Mouse (Mus musculus): ENCODE measurements around the gene Lrrc40. TPM values are rescaled to one million over a fixed set of nuclear protein-coding genes. Genes with fewer than 3 reads are reported as not detected.

The Lrrc40 gene
- polyA plus RNA-seq, 1 experiment, result 13.8 TPM

DNA sequence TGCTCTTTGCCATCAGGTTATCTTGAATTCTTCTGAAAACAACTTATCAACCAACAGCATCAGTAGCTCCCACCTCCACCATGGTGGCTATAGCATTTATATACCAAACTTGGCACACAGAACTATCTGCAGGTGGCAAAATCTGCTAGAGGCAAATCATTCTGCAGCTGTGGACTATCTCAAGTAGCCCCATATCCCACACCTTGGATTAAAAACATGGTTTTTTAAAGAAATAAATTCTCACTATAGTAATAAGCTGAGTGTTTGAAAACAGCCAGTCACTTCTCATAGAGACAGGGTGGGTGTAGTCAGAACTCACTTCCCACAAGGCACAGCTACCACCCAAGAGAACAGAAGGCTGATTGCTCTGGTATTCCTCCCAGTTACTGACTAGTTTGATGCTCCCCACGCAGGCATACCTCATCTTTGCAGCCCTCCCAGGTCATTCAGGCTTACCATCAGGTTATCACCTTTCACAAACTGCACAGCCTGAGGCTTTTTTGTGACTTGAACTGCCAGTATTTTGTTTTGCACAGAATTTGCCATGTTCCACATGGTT is 26.6 kb upstream of the Lrrc40 start:
- H3ac ChIP-seq (ENCODE audit: control insufficient read depth, insufficient read length, low read depth), result no peak overlapping the region
- H3K79me3 ChIP-seq (ENCODE audit: low read depth), result no peaks in the 10 kb centered on the region
- H3K36me3 ChIP-seq (ENCODE audit: control insufficient read depth, insufficient read depth), result peaks cover 75% of the 10 kb centered on the region
- no peaks in the 10 kb centered on the region for H3K79me2 ChIP-seq (ENCODE audit: control insufficient read depth, insufficient read depth)
- no peaks in the 10 kb centered on the region for H3K27me3 ChIP-seq (ENCODE audit: control insufficient read depth, insufficient read depth, insufficient read length)
- no peak overlapping the region for H3K4me3 ChIP-seq (ENCODE audit: insufficient read depth, poor library complexity, severe bottlenecking)
- no peak for TF ChIP-seq MAX (IDR thresholded peaks at IDR 0.05)
- no peak for TF ChIP-seq FOSL1 (IDR thresholded peaks at IDR 0.05; ENCODE audit: insufficient read depth, low read length, poor library complexity, severe bottlenecking)
- TF ChIP-seq USF1 (IDR thresholded peaks at IDR 0.05; ENCODE audit: low read depth), result no peak
- no peak for TF ChIP-seq CEBPB (IDR thresholded peaks at IDR 0.05; ENCODE audit: low read depth)
- no peak for TF ChIP-seq MYOG (IDR thresholded peaks at IDR 0.05; ENCODE audit: control insufficient read depth, extremely low read depth, insufficient read length)
- TF ChIP-seq MYOD1 (IDR thresholded peaks at IDR 0.05; ENCODE audit: control insufficient read depth, insufficient read length, low read depth), result no peak
- TF ChIP-seq CTCF (IDR thresholded peaks at IDR 0.05; ENCODE audit: control insufficient read depth, insufficient read depth, insufficient read length), result no peak

DNA sequence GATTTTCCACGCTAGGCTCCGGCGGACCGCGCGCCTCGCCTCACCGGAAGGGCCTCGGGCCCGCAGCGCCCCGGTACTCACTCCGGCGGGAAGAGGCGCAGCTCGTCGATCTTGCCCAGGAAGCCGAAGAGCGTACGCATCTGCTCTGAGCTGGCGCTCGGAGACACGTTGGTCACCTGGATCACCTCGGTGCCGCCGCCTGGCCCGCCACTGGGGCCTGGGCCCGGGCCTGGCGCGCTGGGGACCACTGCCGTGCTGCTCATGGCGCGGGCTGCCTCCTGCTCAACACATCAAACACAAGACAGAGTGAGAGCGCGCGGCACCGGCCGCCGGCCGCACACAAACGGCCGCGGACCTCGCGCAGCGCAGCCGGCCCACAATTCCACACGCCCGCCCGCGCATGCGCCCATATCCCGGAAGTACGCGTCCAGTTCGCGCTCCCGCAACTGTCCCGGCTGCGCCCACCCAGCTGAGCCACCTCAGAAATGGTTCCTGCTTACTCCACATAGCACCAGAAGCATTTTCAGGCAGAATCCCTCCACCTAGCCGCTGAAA is 5.0 kb upstream of the Lrrc40 start:
- Histone ChIP-seq H3K27me3 (ENCODE audit: control insufficient read depth, insufficient read depth, insufficient read length) (no peaks in the 10 kb centered on the region), H3ac (ENCODE audit: control insufficient read depth, insufficient read length, low read depth) (peak overlapping the region; percentile 99), H3K36me3 (ENCODE audit: control insufficient read depth, insufficient read depth) (peaks cover 42% of the 10 kb centered on the region), H3K79me2 (ENCODE audit: control insufficient read depth, insufficient read depth) (peaks cover 100% of the 10 kb centered on the region), H3K79me3 (ENCODE audit: low read depth) (peaks cover 94% of the 10 kb centered on the region), H3K4me3 (ENCODE audit: insufficient read depth, poor library complexity, severe bottlenecking) (peak overlapping the region; percentile 71)
- no peak for TF ChIP-seq USF1 (IDR thresholded peaks at IDR 0.05; ENCODE audit: low read depth)

DNA sequence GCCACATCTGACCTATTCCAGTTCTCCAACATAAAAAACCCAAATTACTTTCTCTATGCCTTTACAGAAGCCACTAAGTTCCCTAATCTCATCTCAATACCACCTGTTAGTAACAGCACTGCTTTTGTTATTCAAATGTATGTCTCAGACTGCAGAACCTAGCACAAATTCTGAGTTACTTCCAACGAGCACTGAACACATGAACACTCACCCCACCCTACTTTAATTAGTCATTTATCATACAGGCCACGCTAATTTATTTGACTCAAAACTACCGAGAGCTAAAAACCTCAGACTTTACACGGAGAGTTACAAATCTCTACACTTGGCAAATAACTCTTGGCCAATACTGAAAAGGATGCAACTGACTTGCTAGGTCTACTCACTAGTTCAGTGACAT is 4.4 kb upstream of the Lrrc40 start:
- peak overlapping the region; percentile 71 for H3K4me3 ChIP-seq (ENCODE audit: insufficient read depth, poor library complexity, severe bottlenecking)
- H3K79me3 ChIP-seq (ENCODE audit: low read depth), result peaks cover 93% of the 10 kb centered on the region
- H3ac ChIP-seq (ENCODE audit: control insufficient read depth, insufficient read length, low read depth), result peak overlapping the region; percentile 24
- H3K27me3 ChIP-seq (ENCODE audit: control insufficient read depth, insufficient read depth, insufficient read length), result no peaks in the 10 kb centered on the region
- H3K79me2 ChIP-seq (ENCODE audit: control insufficient read depth, insufficient read depth), result peaks cover 100% of the 10 kb centered on the region
- TF ChIP-seq MYOG (IDR thresholded peaks at IDR 0.05; ENCODE audit: control insufficient read depth, extremely low read depth, insufficient read length), result no peak
- TF ChIP-seq MAX (IDR thresholded peaks at IDR 0.05), result no peak
- peaks cover 35% of the 10 kb centered on the region for H3K36me3 ChIP-seq (ENCODE audit: control insufficient read depth, insufficient read depth)

DNA sequence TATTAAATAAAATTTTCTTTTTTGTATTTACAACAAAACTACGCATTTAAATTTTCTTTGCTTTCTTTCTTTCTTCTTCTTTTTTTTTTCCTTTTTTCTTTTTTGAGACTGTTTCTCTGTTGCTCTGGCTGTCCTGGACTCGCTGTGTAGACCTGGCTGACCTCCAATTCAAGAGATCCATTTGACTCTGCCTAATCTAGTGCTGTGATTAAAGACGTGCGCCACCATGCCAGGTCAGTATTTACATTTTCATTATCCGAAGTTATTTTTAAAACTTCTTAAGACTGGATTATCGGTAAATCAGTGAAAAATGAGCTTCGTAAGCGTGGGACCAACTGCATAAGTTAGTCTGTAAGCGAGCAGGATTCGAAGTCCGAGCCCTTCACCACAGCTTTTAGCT is 596 bp upstream of the Lrrc40 start:
- TF ChIP-seq CTCF (IDR thresholded peaks at IDR 0.05; ENCODE audit: control insufficient read depth, insufficient read depth, insufficient read length), result no peak
- TF ChIP-seq MAX (IDR thresholded peaks at IDR 0.05), result no peak
- no peak for TF ChIP-seq USF1 (IDR thresholded peaks at IDR 0.05; ENCODE audit: low read depth)
- TF ChIP-seq MYOD1 (IDR thresholded peaks at IDR 0.05; ENCODE audit: control insufficient read depth, insufficient read length, low read depth), result no peak
- TF ChIP-seq CEBPB (IDR thresholded peaks at IDR 0.05; ENCODE audit: low read depth), result no peak
- no peak for TF ChIP-seq MYOG (IDR thresholded peaks at IDR 0.05; ENCODE audit: control insufficient read depth, extremely low read depth, insufficient read length)
- no peak for TF ChIP-seq FOSL1 (IDR thresholded peaks at IDR 0.05; ENCODE audit: insufficient read depth, low read length, poor library complexity, severe bottlenecking)
- H3K36me3 ChIP-seq (ENCODE audit: control insufficient read depth, insufficient read depth), result peaks cover 10% of the 10 kb centered on the region
- peak overlapping the region; percentile 86 for H3K4me3 ChIP-seq (ENCODE audit: insufficient read depth, poor library complexity, severe bottlenecking)
- peaks cover 100% of the 10 kb centered on the region for H3K79me2 ChIP-seq (ENCODE audit: control insufficient read depth, insufficient read depth)
- peaks cover 92% of the 10 kb centered on the region for H3K79me3 ChIP-seq (ENCODE audit: low read depth)
- peak overlapping the region; percentile 88 for H3ac ChIP-seq (ENCODE audit: control insufficient read depth, insufficient read length, low read depth)
- H3K27me3 ChIP-seq (ENCODE audit: control insufficient read depth, insufficient read depth, insufficient read length), result no peaks in the 10 kb centered on the region

- Histone ChIP-seq H3K36me3 (ENCODE audit: control insufficient read depth, insufficient read depth) (peaks cover 10% of the 10 kb centered on the region), H3K4me3 (ENCODE audit: insufficient read depth, poor library complexity, severe bottlenecking) (no peak overlapping the region), H3ac (ENCODE audit: control insufficient read depth, insufficient read length, low read depth) (no peak overlapping the region), H3K79me2 (ENCODE audit: control insufficient read depth, insufficient read depth) (peaks cover 97% of the 10 kb centered on the region), H3K27me3 (ENCODE audit: control insufficient read depth, insufficient read depth, insufficient read length) (no peaks in the 10 kb centered on the region), H3K79me3 (ENCODE audit: low read depth) (peaks cover 79% of the 10 kb centered on the region)
- TF ChIP-seq MYOD1 (IDR thresholded peaks at IDR 0.05; ENCODE audit: control insufficient read depth, insufficient read length, low read depth) (no peak), MYOG (IDR thresholded peaks at IDR 0.05; ENCODE audit: control insufficient read depth, extremely low read depth, insufficient read length) (no peak), FOSL1 (IDR thresholded peaks at IDR 0.05; ENCODE audit: insufficient read depth, low read length, poor library complexity, severe bottlenecking) (no peak), USF1 (IDR thresholded peaks at IDR 0.05; ENCODE audit: low read depth) (no peak), CEBPB (IDR thresholded peaks at IDR 0.05; ENCODE audit: low read depth) (no peak), CTCF (IDR thresholded peaks at IDR 0.05; ENCODE audit: control insufficient read depth, insufficient read depth, insufficient read length) (no peak), MAX (IDR thresholded peaks at IDR 0.05) (no peak)
Observed at GRCm38 (mm10) chr3:158038106-158038505, 1.6 kb downstream of the Lrrc40 start.

DNA sequence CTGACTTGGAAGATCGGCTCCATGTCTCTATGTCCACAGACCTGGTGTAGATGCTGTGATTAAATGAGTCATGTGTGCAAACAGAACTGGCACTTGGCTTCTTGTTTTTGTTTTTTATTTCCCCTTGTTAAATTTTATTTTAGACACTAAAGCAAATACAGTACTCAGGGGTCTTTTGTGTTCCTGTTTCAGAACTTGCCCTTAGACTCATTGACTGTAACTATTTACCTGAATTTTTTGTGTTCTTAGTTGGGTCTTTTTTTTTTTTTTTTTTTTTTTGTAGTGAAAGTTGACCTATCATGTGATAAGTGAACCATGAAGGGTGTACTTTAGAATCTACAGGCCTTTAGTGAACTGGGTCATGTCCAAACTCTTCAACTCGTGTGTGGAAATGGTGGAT is 4.3 kb downstream of the Lrrc40 start:
- no peak overlapping the region for H3K4me3 ChIP-seq (ENCODE audit: insufficient read depth, poor library complexity, severe bottlenecking)
- H3ac ChIP-seq (ENCODE audit: control insufficient read depth, insufficient read length, low read depth), result no peak overlapping the region
- no peaks in the 10 kb centered on the region for H3K36me3 ChIP-seq (ENCODE audit: control insufficient read depth, insufficient read depth)
- TF ChIP-seq FOSL1 (IDR thresholded peaks at IDR 0.05; ENCODE audit: insufficient read depth, low read length, poor library complexity, severe bottlenecking), result no peak
- TF ChIP-seq CEBPB (IDR thresholded peaks at IDR 0.05; ENCODE audit: low read depth), result no peak
- TF ChIP-seq MAX (IDR thresholded peaks at IDR 0.05), result no peak
- no peak for TF ChIP-seq USF1 (IDR thresholded peaks at IDR 0.05; ENCODE audit: low read depth)
- TF ChIP-seq MYOG (IDR thresholded peaks at IDR 0.05; ENCODE audit: control insufficient read depth, extremely low read depth, insufficient read length), result no peak
- no peak for TF ChIP-seq CTCF (IDR thresholded peaks at IDR 0.05; ENCODE audit: control insufficient read depth, insufficient read depth, insufficient read length)
- no peak for TF ChIP-seq MYOD1 (IDR thresholded peaks at IDR 0.05; ENCODE audit: control insufficient read depth, insufficient read length, low read depth)
- H3K27me3 ChIP-seq (ENCODE audit: control insufficient read depth, insufficient read depth, insufficient read length), result no peaks in the 10 kb centered on the region
- H3K79me3 ChIP-seq (ENCODE audit: low read depth), result peaks cover 53% of the 10 kb centered on the region
- H3K79me2 ChIP-seq (ENCODE audit: control insufficient read depth, insufficient read depth), result peaks cover 76% of the 10 kb centered on the region

All from C2C12 (cell line).